Mouse (Mus musculus) liver, adult (tissue): ENCODE results near the gene Ifna12.
"Not testable (repeated sequence)": the region's sequence is repeated elsewhere in the genome, so short reads cannot be mapped to it uniquely, and the experiment has no call there.

Source experiments
- GATA4 ChIP-seq: IDR thresholded peaks from 2 replicates; pipeline ENCODE4 v1.6.1; 2014; ENCODE audit warnings: mild to moderate bottlenecking, low read length; ENCODE audit not compliant: insufficient replicate concordance

Ifna12 gene

DNA sequence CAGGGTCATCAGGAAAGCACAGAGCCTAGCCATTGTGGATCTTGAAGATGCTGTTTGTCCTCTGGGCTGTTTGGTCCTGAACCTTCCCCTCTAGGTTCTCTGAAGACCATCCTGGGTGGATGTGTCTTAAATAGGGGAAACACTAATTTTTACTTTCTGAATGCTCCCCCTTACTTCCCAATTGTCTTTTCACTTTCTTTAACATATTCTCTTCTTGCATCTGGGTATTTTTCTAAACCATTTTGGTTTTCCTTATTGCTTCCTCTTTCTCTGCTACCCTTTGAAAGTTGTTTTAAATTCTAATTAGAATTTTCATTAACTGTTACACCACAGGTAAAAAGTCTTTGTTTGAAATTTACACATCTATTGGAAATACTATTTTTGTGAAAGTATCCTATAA lies at the start of gene Ifna12:
TSS of gene Ifna12 (minus strand) at position 101 of the 400 bp plus-strand sequence.
- TF ChIP-seq GATA4: no peak

DNA sequence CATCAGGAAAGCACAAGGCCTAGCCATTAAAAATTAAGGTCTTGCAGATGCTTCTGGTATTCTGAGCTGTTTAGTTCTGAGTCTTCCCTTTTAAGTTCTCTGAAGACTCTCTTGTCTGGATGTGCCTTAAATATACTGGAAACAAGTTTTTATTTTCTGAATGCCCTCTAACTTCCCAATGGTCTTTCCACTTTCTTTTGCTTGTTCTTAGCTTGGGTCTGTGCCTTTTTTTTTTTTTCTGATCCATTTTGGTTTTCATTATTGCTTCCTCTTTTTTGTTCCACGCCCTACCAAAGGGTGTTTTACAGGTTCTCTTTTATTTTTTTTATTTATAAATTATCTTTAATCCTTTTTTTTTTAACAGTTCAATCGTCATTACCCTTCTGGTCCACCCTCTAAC lies 41.2 kb upstream of the Ifna12 start, which contains the start of gene Ifna13:
TSS of gene Ifna13 (minus strand) at position 101 of the 400 bp plus-strand sequence.
- TF ChIP-seq GATA4: no peak

DNA sequence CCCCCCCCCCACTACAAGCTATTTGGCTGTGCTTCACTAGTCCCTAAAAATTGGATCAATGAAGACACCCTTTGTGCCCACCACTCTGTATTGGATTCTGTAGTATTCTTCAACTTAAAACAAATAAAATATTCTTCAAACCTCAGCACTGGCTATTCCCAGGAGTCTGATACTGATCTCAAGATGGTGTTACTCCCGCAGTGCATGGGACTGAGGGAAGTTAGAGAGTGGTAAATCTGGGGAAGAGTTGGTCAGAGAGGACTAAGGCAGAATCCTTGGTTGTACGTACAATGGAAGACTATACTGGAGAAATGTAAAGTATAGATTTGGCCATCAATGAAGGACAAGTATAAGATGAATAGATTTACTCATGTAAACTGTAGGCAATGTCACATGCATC lies 39.4 kb upstream of the Ifna12 start:
- no peak for TF ChIP-seq GATA4

DNA sequence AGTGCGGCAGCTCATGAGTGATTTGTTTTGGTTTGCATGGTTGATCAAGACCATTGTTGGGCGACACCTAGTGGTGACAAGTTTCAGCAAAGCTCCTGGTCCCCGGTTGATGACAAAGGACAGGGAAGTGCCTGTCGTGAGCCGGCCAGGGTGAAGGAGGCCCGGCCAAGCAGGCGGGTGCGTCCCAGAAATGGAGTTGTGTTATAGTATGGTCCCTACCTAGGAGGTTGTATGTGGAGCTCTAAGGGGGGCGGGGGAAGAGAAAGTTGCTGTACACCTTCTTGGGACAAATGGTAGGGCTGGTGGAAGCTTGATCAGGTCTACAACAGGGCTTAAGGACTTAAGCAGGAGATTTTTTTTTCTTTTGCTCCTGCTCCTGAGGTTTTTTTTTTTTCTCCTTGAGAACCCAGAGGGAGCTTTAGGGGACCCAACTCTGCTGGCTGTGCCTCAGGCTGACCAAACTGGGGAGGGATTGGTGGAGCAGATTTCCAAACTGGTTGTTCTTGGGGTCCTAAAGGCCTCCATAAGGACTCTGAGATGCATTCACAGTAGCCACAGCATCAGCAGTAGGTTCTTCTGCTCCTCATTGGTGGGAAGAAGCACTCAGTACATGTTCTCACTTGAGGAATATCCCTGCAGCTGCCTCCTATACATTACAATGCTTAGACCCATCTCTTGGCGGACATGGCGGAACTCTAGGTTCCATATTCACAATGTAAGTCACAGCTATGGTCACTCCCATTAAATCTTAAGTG lies 38.1 kb upstream of the Ifna12 start:
- peak; percentile 9; the same call in 1 of the 2 replicates for TF ChIP-seq GATA4

DNA sequence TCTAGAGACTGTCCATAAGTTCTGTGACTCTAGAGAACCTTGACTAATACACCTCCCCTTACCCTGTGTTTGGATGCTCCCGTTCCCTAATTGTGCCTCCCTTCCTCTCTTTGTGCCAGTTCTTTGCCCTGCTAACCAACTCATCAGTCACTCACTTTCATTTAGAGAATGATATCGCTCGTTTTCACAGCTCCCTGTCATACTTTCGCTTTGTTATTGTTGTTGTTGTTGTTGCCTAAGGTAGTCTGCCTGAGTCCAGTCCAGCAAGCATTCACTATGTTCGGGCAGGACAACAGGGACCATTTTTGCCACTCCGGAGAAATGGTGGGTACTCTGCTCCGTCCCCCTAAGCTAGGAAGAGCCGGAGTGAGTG lies 37.5 kb upstream of the Ifna12 start:
- TF ChIP-seq GATA4: no peak

DNA sequence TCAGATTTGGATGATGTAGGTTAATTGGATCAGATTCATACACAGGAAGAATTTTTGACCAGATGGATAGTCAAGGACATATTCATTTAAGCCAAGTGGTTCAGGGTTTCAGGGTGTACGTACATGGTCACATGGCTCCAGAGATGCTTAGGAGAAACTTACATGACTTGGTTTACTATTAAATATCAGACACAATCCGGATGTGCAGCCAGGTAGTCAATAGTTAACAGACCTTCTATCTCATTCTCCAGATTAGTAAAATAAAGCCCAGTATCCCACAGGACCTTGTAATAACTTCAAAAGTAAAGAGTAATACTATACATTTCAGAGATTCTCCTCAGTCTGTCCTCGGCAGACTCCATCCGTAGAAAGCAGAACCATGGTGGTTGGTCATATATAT lies 31.1 kb upstream of the Ifna12 start, which contains the start of gene C87499:
TSS of gene C87499 (minus strand) at position 101 of the 400 bp plus-strand sequence.
- no peak for TF ChIP-seq GATA4

DNA sequence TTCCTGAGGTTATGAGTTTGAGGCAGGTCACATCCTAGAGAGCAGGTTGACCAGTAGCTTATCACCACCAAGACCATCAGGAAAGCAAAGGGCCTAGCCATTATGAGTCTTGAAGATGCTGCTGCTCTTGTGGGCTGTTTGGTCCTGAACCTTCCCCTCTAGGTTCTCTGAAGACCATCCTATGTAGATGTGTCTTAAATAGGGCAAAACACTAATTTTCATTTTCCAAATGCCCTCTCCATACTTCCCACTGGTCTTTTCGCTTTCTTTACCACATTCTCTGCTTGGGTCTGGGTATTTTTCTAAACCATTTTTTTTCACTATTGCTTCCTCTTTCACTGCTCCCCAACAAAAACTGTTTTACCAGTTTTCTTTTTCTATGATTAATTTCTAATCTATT lies 10.9 kb downstream of the Ifna12 start, which contains the start of gene Ifna9:
TSS of gene Ifna9 (minus strand) at position 101 of the 400 bp plus-strand sequence.
- TF ChIP-seq GATA4: no peak

DNA sequence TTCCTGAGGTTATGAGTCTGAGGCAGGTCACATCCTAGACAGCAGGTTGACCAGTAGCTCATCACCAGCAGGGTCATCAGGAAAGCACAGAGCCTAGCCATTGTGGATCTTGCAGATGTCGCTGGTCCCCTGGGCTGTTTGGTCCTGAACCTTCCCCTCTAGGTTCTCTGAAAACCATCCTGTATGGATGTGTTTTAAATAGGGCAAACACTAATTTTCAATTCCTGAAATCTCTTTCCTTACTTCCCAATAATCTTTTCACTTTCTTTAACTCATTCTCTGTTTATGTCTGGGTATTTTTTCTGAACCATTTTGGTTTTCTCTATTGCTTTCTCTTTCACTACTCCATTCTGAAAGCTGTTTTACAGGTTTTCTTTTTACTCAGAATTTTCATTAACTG lies 31.5 kb downstream of the Ifna12 start, which contains the start of gene Ifna14:
TSS of gene Ifna14 (minus strand) at position 101 of the 400 bp plus-strand sequence.
- TF ChIP-seq GATA4: no peak

DNA sequence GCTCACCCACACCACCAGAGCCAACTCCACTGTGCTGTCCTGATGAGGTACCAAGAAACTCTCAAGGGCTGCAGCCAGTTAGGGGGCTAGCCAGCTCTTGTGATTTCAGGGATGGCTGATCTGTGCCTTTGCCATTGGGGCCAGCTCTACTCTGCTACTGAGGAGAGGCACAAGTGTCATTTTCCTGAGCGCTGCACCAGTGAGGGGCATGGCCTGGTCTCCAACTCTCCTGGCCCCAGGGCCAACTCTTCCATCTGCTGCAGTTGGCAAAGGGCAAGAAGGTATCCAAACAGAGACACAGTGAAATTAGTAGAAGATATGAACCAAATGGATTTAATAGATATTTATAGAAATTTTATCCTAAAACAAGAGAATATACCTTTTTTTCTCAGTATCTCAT lies 41.4 kb downstream of the Ifna12 start:
- TF ChIP-seq GATA4: no peak

DNA sequence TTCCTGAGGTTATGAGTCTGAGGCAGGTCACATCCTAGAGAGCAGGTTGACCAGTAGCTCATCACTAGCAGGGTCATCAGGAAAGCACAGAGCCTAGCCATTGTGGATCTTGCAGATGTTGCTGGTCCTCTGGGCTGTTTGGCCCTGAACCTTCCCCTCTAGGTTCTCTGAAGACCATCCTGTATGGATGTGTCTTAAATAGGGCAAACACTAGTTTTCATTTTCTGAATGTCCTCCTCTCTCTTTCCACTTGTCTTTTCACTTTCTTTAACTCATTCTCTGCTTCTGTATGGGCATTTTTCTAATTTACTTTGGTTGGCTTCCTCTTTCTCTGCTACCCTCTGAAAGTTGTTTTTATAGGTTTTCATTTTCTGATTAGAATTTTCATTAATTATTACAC lies 45.0 kb downstream of the Ifna12 start, which contains the start of gene Ifna15:
TSS of gene Ifna15 (minus strand) at position 101 of the 400 bp plus-strand sequence.
- TF ChIP-seq GATA4: not testable (repeated sequence)
